Mouse (Mus musculus): ENCODE results near the gene Scn4a. TPM values are rescaled to one million over a fixed set of nuclear protein-coding genes. Genes with fewer than 3 reads are reported as not detected.

The Scn4a gene
- polyA plus RNA-seq, 2 experiments, result 0.30 to 2.0 TPM

GRCm38 (mm10) chr11:106286206-106286605, 66.9 kb downstream of the Scn4a start:
- Histone ChIP-seq H3K4me3 (replicated peaks; ENCODE audit: low read length) (no peak overlapping the region), H3K9ac (ENCODE audit: low read depth, low read length, severe bottlenecking) (no peak overlapping the region), H3K36me3 (ENCODE audit: control insufficient read depth, insufficient read depth, low read length) (no peaks in the 10 kb centered on the region), H3K4me2 (replicated peaks; ENCODE audit: low read depth, low read length, severe bottlenecking) (no peak overlapping the region), H3K27me3 (ENCODE audit: control insufficient read depth, insufficient read depth, low read length) (no peaks in the 10 kb centered on the region), H3K4me1 (ENCODE audit: control insufficient read depth, insufficient read depth, low read length) (0 out of 2 replicates have a peak, but pooled peaks cover 7% of the 10 kb centered on the region), H3K9me3 (ENCODE audit: control insufficient read depth, low read length) (no peaks in the 10 kb centered on the region), H3K27ac (replicated peaks; ENCODE audit: low read depth, low read length) (no peak overlapping the region)
- no peak for DNase-seq (ENCODE audit: low spot score)
- no peak for TF ChIP-seq POLR2A (IDR thresholded peaks at IDR 0.05; ENCODE audit: borderline replicate concordance, extremely low read depth, insufficient read depth, insufficient read length)
- ATAC-seq (ENCODE audit: low FRiP score, low read depth), result no peak
- 79% methylated on average over 7 of the region's 7 CpGs for WGBS

GRCm38 (mm10) chr11:106284126-106284525, 69.0 kb downstream of the Scn4a start:
- Histone ChIP-seq H3K4me2 (replicated peaks; ENCODE audit: low read depth, low read length, severe bottlenecking) (no peak overlapping the region), H3K9ac (ENCODE audit: low read depth, low read length, severe bottlenecking) (no peak overlapping the region), H3K4me3 (replicated peaks; ENCODE audit: low read length) (no peak overlapping the region), H3K27ac (replicated peaks; ENCODE audit: low read depth, low read length) (no peak overlapping the region), H3K4me1 (ENCODE audit: control insufficient read depth, insufficient read depth, low read length) (0 out of 2 replicates have a peak, but pooled peaks cover 7% of the 10 kb centered on the region), H3K27me3 (ENCODE audit: control insufficient read depth, insufficient read depth, low read length) (no peaks in the 10 kb centered on the region), H3K36me3 (ENCODE audit: control insufficient read depth, insufficient read depth, low read length) (no peaks in the 10 kb centered on the region), H3K9me3 (ENCODE audit: control insufficient read depth, low read length) (no peaks in the 10 kb centered on the region)
- 75% methylated on average over 8 of the region's 8 CpGs for WGBS
- ATAC-seq (ENCODE audit: low FRiP score, low read depth), result no peak
- DNase-seq (ENCODE audit: low spot score), result no peak
- TF ChIP-seq POLR2A (IDR thresholded peaks at IDR 0.05; ENCODE audit: borderline replicate concordance, extremely low read depth, insufficient read depth, insufficient read length), result no peak

GRCm38 (mm10) chr11:106283371-106283770, 69.7 kb downstream of the Scn4a start:
- Histone ChIP-seq H3K27ac (replicated peaks; ENCODE audit: low read depth, low read length) (no peak overlapping the region), H3K27me3 (ENCODE audit: control insufficient read depth, insufficient read depth, low read length) (no peaks in the 10 kb centered on the region), H3K4me3 (replicated peaks; ENCODE audit: low read length) (no peak overlapping the region), H3K36me3 (ENCODE audit: control insufficient read depth, insufficient read depth, low read length) (no peaks in the 10 kb centered on the region), H3K9ac (ENCODE audit: low read depth, low read length, severe bottlenecking) (no peak overlapping the region), H3K4me1 (ENCODE audit: control insufficient read depth, insufficient read depth, low read length) (0 out of 2 replicates have a peak, but pooled peaks cover 7% of the 10 kb centered on the region), H3K9me3 (ENCODE audit: control insufficient read depth, low read length) (no peaks in the 10 kb centered on the region), H3K4me2 (replicated peaks; ENCODE audit: low read depth, low read length, severe bottlenecking) (no peak overlapping the region)
- no peak for TF ChIP-seq POLR2A (IDR thresholded peaks at IDR 0.05; ENCODE audit: borderline replicate concordance, extremely low read depth, insufficient read depth, insufficient read length)
- DNase-seq (ENCODE audit: low spot score) (no peak), ATAC-seq (ENCODE audit: low FRiP score, low read depth) (no peak)
- 73% methylated on average over 4 of the region's 4 CpGs for WGBS

GRCm38 (mm10) chr11:106282452-106282851, 70.6 kb downstream of the Scn4a start:
- H3K27me3 ChIP-seq (ENCODE audit: control insufficient read depth, insufficient read depth, low read length), result no peaks in the 10 kb centered on the region
- no peak overlapping the region for H3K4me3 ChIP-seq (replicated peaks; ENCODE audit: low read length)
- no peaks in the 10 kb centered on the region for H3K36me3 ChIP-seq (ENCODE audit: control insufficient read depth, insufficient read depth, low read length)
- H3K4me1 ChIP-seq (ENCODE audit: control insufficient read depth, insufficient read depth, low read length), result 0 out of 2 replicates have a peak, but pooled peaks cover 7% of the 10 kb centered on the region
- no peak for ATAC-seq (ENCODE audit: low FRiP score, low read depth)
- no peak overlapping the region for H3K4me2 ChIP-seq (replicated peaks; ENCODE audit: low read depth, low read length, severe bottlenecking)
- H3K9me3 ChIP-seq (ENCODE audit: control insufficient read depth, low read length), result no peaks in the 10 kb centered on the region
- H3K9ac ChIP-seq (ENCODE audit: low read depth, low read length, severe bottlenecking), result no peak overlapping the region
- WGBS, result 82% methylated on average over 6 of the region's 6 CpGs
- no peak for TF ChIP-seq POLR2A (IDR thresholded peaks at IDR 0.05; ENCODE audit: borderline replicate concordance, extremely low read depth, insufficient read depth, insufficient read length)
- no peak for DNase-seq (ENCODE audit: low spot score)
- no peak overlapping the region for H3K27ac ChIP-seq (replicated peaks; ENCODE audit: low read depth, low read length)

GRCm38 (mm10) chr11:106276454-106276853, 76.6 kb downstream of the Scn4a start, which contains the start of gene Tcam1:
Gene Tcam1 (plus strand): TSS chr11:106276672.
- ATAC-seq (ENCODE audit: low FRiP score, low read depth), result peak; percentile 61
- peak within 1 kb of the TSS; percentile 67; the same call in 1 of the 2 replicates for H3K27ac ChIP-seq (replicated peaks; ENCODE audit: low read depth, low read length)
- H3K27me3 ChIP-seq (ENCODE audit: control insufficient read depth, insufficient read depth, low read length), result no peaks in the 10 kb centered on the region
- H3K4me1 ChIP-seq (ENCODE audit: control insufficient read depth, insufficient read depth, low read length), result peaks cover 14% of the 10 kb centered on the region
- H3K36me3 ChIP-seq (ENCODE audit: control insufficient read depth, insufficient read depth, low read length), result no peaks in the 10 kb centered on the region
- H3K4me2 ChIP-seq (replicated peaks; ENCODE audit: low read depth, low read length, severe bottlenecking), result peak within 1 kb of the TSS; percentile 47
- TF ChIP-seq POLR2A (IDR thresholded peaks at IDR 0.05; ENCODE audit: borderline replicate concordance, extremely low read depth, insufficient read depth, insufficient read length), result no peak
- H3K9me3 ChIP-seq (ENCODE audit: control insufficient read depth, low read length), result no peaks in the 10 kb centered on the region
- peak within 1 kb of the TSS; percentile 17 for H3K4me3 ChIP-seq (replicated peaks; ENCODE audit: low read length)
- H3K9ac ChIP-seq (ENCODE audit: low read depth, low read length, severe bottlenecking), result peak within 1 kb of the TSS; percentile 21; the same call in 1 of the 2 replicates
- DNase-seq (ENCODE audit: low spot score), result peak; percentile 91
- 3% methylated on average over 25 of the region's 25 CpGs for WGBS
